Mouse (Mus musculus): ENCODE measurements around the gene Galnt5.

Gene Galnt5

DNA sequence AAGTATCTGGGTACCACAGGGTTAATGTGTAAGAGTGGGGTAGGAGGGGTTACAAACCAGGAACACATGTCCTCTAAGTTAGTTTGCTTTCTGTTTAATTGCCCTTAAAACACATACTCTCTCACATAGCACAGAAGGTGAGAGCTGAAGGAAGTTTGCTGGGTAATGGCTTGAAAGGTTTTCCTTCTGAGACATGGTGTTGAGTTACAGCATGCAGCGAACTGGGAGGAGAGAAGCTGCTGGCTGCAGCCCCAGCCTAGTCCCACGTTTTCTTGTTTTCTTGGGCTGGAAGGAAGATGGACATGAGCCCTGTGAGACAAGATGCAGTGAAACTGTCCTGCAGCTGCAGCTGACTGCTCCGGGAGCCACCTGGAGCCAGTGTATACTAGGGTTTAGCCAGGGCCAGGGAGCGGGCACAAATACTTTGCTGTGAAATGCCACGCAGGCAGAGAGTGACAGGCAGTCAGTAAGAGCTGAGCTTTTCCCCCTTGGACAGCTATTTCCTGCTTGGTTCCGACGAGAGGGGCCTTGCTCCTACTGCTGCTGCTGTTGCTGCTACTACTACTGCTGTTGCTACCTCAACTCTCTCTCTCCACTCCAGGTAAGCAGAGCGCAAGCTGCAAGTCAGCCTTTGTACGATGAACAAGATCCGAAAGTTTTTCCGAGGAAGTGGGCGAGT lies at the start of gene Galnt5:
Gene Galnt5, plus strand, starts transcription at position 133 of the 679 bp plus-strand sequence.
- no peak for ATAC-seq (ENCODE audit: insufficient number of reproducible peaks, low FRiP score, low TSS enrichment)

GRCm38 (mm10) chr2:57951620-57952019 lies 46.1 kb upstream of the Galnt5 start:
- peak; percentile 85 for ATAC-seq (ENCODE audit: insufficient number of reproducible peaks, low FRiP score, low TSS enrichment)

- ATAC-seq (ENCODE audit: insufficient number of reproducible peaks, low FRiP score, low TSS enrichment): peak; percentile 96
Measured at GRCm38 (mm10) chr2:57960786-57961185, 36.9 kb upstream of the Galnt5 start.

GRCm38 (mm10) chr2:57982248-57982647 lies 15.4 kb upstream of the Galnt5 start:
- no peak for ATAC-seq (ENCODE audit: insufficient number of reproducible peaks, low FRiP score, low TSS enrichment)

DNA sequence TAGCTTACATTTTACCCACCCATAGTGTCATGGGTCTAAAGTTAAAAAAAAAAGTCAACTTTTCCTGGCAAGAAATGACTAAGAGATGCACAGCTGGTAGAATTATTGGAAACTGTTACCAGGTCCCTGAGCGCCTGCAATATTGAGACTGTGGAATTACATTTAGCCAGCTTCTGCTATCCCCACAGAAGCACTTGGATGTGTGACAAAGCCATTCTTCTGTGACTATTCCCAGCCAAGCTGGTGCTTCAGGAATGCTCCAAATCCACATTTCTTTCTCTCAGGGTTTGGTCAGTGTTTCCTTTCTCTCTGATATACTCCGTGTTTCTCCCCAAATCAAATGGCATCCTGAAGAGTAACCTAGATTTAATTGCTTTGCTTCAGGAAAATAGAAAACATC lies 6.6 kb upstream of the Galnt5 start:
- ATAC-seq (ENCODE audit: insufficient number of reproducible peaks, low FRiP score, low TSS enrichment): peak; percentile 80

- ATAC-seq (ENCODE audit: insufficient number of reproducible peaks, low FRiP score, low TSS enrichment): no peak
Measured at GRCm38 (mm10) chr2:58001497-58001896, 3.8 kb downstream of the Galnt5 start.

DNA sequence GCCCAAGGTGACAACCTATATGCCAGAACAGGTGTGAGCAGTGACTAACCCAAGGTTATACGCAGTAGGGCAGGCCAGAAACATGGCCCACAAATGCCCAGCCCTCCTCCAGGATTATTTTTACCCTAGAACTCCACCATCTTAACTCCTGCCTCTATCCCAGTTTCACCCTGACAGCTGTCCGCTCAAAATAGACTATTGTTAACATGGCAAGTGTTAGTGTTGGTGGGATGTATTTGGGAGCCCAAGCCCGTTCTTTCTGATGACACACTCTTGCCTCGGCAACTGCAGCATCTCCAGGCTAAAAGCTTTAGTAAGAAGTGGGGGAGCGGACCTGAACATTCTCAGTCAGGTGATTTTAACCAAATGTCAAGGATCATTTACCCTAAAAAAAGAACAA lies 9.4 kb downstream of the Galnt5 start:
- no peak for ATAC-seq (ENCODE audit: insufficient number of reproducible peaks, low FRiP score, low TSS enrichment)

- ATAC-seq (ENCODE audit: insufficient number of reproducible peaks, low FRiP score, low TSS enrichment): no peak
Measured at GRCm38 (mm10) chr2:58023556-58023955, 25.9 kb downstream of the Galnt5 start.

GRCm38 (mm10) chr2:58026740-58027139 lies 29.1 kb downstream of the Galnt5 start:
- no peak for ATAC-seq (ENCODE audit: insufficient number of reproducible peaks, low FRiP score, low TSS enrichment)

DNA sequence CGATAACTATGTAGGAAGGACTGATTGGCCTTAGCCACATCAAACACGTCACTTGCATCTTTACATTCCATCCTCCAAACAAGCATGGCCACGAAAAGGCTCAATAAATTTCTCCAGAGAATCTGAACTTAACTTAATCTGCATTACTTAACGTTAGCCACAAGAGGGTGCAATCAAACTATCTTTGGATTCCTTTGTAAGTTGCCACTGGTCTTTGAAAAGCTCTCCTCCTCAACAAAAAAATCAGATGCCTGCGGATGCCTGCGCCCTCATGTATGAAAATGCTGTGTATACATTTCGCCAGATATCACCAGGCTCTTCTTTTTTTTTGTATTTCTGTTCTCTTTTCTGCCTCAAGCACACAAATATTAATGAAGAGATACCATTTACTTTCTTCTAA lies 31.7 kb downstream of the Galnt5 start:
- peak; percentile 50 for ATAC-seq (ENCODE audit: insufficient number of reproducible peaks, low FRiP score, low TSS enrichment)

- no peak for ATAC-seq (ENCODE audit: insufficient number of reproducible peaks, low FRiP score, low TSS enrichment)
Measured at GRCm38 (mm10) chr2:58031431-58031830, 33.7 kb downstream of the Galnt5 start.

DNA sequence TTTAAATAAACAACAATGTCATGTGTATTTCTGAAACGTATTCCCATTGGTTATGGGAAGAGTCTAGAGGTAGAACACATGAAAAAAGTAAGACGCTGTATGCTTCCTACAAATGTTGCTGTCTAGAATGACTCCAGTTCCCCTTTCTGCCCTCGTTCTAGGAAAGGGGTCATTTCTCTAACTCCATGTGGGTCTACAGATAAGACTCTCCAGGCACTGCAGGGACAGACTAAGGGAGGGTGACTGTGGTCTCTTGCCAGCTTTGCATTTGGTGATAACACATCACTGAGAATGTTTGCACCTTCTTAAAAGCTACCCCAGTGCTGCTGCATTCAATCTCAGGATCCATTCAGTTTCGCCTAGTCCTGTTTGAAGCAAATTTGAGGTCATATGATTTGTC lies 38.0 kb downstream of the Galnt5 start:
- no peak for ATAC-seq (ENCODE audit: insufficient number of reproducible peaks, low FRiP score, low TSS enrichment)

- ATAC-seq (ENCODE audit: insufficient number of reproducible peaks, low FRiP score, low TSS enrichment): no peak
Measured at GRCm38 (mm10) chr2:58036926-58037325, 39.2 kb downstream of the Galnt5 start.

GRCm38 (mm10) chr2:58041867-58042266 lies 44.2 kb downstream of the Galnt5 start:
- ATAC-seq (ENCODE audit: insufficient number of reproducible peaks, low FRiP score, low TSS enrichment): no peak

DNA sequence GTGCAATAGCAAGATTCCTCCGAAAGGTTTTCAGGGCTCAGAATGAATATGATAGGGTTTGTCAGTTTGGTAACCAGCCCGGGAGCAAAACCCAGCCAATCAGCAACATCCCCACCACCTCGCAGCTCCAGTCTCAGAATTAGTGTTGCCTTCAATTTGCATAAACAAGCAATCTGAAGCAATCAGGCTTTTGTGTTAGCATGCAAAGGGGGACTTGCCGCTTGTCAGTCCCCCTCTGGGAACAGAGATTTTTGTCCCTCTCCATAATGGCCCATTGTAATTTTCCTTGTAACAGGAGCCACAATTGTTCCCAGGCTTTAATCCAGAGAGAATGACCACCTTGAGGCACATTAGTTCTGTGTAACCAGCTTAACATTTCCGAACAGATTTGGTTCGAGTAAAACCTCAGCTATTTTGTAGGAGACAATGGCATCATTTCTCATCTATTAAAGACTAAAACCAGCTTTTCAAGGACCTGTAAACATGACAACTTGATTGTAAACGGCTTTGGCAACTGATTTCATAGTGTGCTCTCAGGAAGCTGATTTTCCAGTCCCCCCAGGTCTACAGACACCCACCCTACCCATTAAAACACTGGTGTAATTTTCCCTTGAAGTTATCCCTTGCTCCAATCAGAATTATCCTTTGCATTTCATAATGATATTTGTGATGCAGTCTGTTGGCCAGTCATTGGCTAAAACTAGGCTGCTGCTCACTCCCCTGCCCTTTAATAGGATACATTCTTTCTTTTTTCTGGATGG lies 55.3 kb downstream of the Galnt5 start, which contains the start of gene Ermn:
Gene Ermn, minus strand, starts transcription at position 44 of the 761 bp plus-strand sequence.
- no peak for ATAC-seq (ENCODE audit: insufficient number of reproducible peaks, low FRiP score, low TSS enrichment)

DNA sequence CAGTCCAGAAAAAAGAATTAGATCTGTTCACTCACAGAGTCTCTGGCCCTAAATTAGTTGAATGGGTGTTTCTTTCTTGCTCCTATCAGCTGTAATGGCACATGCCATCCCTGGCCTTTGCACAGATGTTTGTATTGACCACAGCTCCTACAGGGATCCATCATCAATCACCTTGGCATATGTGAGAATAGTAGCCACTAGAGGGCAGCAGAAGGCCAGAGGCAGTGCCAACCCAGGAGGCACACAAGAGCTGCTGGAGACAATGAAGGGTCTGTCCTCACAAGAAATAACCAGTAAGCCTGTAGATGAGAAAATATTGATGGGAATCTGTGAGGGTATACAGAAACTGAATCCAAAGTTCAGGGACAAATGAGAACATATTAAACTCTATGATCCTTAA lies 57.7 kb downstream of the Galnt5 start:
- peak; percentile 95 for ATAC-seq (ENCODE audit: insufficient number of reproducible peaks, low FRiP score, low TSS enrichment)

- ATAC-seq (ENCODE audit: insufficient number of reproducible peaks, low FRiP score, low TSS enrichment): no peak
Measured at GRCm38 (mm10) chr2:58079849-58080248, 82.2 kb downstream of the Galnt5 start.

- ATAC-seq (ENCODE audit: insufficient number of reproducible peaks, low FRiP score, low TSS enrichment): no peak
Measured at GRCm38 (mm10) chr2:58086420-58086819, 88.7 kb downstream of the Galnt5 start.

DNA sequence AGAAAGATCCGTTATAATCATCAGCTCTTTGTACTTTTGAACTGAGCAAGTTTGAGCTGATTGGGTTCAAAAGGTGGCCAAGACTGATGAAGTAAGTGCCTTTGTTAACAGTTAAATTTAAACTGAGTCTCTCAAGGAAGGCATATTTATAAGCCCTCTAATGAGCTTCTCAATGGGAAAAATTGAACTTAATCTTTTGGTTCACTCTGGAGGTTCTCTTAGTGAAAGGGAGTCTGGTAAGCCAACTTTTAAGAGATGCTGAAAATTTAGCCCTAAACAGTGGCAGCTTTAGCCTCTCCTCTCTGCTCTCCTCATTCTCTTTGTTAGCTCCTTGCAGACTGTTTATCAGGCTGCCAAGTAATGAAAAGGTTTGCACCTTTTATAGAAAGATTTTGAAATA lies 97.1 kb downstream of the Galnt5 start:
- ATAC-seq (ENCODE audit: insufficient number of reproducible peaks, low FRiP score, low TSS enrichment): no peak

Data from cerebellum, adult (tissue).